Mouse (Mus musculus) spleen, postnatal 4 days (tissue): ENCODE data around the gene Stxbp3.
"Not testable (repeated sequence)": the region's sequence is repeated elsewhere in the genome, so short reads cannot be mapped to it uniquely, and the experiment has no call there.

Source experiments
- DNase-seq, 2 experiments: peaks; one replicate each; pipeline ENCODE4 v3.0.0; 2022; ENCODE audit warnings: low spot score in 2 of 2

The Stxbp3 gene

GRCm38 (mm10) chr3:108857124-108857470 is 16.8 kb upstream of the Stxbp3 start:
- no peak for DNase-seq

GRCm38 (mm10) chr3:108856386-108857123 is 16.2 kb upstream of the Stxbp3 start:
- no peak for DNase-seq

- DNase-seq = peak in 1 of 2 experiments; percentile 21
Measured at GRCm38 (mm10) chr3:108855864-108856263, 15.5 kb upstream of the Stxbp3 start.

GRCm38 (mm10) chr3:108855371-108855770 is 15.0 kb upstream of the Stxbp3 start:
- no peak for DNase-seq

DNA sequence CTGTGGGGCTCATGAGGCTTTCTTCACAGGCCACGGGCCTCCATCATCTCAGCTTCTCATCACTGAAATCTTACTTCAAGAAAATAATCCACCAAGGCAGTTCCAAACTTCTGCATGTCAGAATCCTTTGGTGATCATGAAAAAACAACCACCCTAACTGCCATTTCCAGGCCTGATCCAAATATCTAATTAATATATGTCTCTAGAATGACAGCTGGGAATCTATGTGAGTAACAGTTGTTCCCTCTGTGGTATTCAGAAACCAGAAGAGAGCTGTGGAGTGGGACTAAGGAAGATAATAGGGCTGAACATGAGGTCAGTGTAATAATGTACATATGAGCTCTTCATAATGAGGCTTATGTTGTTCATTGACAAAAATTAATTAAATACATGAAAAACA is 12.9 kb upstream of the Stxbp3 start:
- no peak for DNase-seq

DNA sequence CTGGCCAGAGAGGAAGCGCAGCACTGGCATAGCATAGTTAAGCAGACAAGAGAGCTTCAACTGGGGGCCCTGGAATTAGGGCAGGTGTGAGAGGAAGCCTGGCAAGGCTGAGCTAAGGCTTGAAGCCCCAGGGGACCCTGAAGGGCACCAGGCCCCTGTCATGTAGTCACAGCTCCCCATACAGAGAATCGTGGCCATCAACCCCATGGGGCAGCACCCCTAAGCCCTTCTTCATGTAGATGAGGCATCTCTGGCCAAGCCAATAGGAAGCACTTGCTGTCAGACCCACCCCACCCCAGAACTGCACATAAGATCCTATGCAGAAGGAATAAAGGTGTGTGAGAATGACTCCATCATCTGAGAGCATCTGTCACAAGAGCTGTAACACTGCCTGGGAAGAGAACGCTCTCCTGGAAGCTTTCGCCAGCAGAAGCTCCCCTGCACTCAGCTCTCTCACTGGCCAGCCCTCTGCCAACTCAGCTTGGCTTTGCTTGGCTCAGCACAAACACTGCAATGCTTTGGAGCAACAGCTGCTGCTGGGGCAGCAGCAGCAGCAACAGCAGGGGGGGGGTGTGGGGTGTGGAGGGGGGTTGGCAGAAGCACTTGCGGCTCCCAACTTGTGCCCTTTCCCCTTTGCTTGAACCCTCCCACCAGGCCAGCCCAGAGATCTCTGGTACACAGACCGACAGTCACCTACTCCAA is 11.8 kb upstream of the Stxbp3 start:
- no peak for DNase-seq

- DNase-seq = no peak
Measured at GRCm38 (mm10) chr3:108851554-108851953, 11.2 kb upstream of the Stxbp3 start.

GRCm38 (mm10) chr3:108851075-108851474 is 10.7 kb upstream of the Stxbp3 start:
- DNase-seq = no peak

GRCm38 (mm10) chr3:108850506-108850905 is 10.2 kb upstream of the Stxbp3 start:
- DNase-seq = no peak

DNA sequence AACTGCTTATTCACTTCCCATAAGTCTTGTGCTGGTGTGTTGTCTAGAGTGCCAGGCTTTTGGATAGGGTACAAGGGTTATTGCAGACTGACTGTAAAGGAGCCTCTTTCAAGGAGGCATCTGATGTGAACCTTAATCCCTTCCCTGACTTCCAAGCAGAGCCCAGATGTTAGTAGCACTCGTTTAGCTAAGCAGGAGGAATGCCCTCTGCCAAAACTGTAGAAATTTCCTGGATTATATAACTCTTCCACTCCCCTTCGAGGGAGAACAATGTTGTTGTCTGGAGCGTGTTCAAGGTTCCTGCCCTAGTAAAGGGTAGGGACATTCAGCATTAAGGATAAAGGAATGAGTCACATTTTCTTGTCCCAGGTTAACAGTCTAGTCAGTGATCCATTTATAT is 6.3 kb upstream of the Stxbp3 start:
- no peak for DNase-seq

DNA sequence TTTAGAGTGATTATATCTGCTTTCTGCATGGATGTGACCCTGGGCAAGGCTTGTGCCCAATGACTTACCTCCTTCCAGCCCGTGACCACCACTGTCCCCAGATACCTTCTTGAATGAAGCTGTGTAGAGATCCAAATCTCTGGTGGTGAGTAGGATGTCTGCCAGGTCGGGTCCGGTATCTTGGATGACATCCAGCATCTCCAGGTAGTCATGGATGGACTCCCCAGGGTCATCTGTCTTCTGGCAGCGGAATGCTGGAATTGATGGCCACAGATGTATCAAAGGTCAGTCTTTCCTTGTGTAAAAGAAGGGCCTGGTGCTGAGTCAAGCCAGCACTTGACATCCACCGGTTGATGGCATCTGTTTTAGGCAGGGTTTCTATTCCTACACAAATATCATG is 4.2 kb upstream of the Stxbp3 start:
- no peak for DNase-seq

DNA sequence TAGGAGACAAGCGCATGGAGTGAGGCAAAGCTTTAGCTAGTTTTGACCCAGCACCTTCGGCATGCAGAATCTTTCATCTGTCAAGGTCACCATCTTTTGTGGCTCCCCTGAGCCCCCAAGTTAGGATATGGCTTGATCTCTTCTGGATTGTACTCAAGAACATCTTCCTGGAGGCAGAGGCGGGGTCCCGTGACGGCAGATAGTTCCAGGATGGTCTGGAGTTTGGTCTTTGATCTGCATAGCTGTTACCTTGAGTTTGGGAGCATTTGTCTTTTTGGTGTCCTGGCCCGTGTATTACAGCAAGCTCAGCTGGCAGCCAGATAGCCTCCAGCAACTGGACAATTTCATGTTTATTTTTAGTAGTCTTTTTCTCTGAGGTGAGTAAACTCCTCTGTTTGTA is 3.7 kb upstream of the Stxbp3 start:
- no peak for DNase-seq

DNA sequence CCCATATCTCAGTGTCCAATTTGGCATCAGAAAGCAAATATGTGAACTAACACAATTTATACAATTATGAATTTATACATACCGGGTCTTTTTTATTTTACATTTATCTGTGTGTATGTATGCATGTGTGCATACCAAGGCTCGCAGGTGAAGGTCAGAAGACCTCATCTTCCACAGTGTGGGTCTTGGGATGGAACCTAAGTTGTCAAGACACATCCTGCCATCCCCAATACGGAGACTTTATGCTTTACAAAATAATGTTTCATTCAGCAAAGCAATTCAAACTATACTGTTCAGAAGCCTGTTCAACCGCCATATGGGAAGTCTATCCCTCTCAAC is 359 bp upstream of the Stxbp3 start:
- DNase-seq = no peak

- DNase-seq = no peak
Measured at GRCm38 (mm10) chr3:108839647-108839999, 703 bp downstream of the Stxbp3 start.

DNA sequence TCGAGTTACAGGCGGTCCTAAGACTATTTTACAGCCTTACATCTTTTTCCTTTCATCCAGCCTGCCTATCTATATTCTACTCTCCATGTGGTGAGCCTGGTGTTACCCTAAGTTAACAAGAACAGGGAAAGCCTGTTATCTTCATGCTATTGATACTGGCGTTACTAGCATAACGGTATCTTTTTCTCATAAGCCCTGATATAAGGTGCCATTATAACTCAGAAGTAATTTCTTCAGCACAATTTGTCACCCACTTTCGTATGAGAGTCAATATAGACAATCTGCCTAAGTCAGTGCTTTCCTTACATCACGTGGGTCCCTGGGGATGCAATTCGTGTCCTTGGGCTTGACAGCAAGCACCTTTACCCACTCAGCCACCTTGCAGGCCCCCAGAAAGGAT is 1.3 kb downstream of the Stxbp3 start:
- DNase-seq = no peak

- no peak for DNase-seq
Measured at GRCm38 (mm10) chr3:108836931-108837330, 3.4 kb downstream of the Stxbp3 start.

DNA sequence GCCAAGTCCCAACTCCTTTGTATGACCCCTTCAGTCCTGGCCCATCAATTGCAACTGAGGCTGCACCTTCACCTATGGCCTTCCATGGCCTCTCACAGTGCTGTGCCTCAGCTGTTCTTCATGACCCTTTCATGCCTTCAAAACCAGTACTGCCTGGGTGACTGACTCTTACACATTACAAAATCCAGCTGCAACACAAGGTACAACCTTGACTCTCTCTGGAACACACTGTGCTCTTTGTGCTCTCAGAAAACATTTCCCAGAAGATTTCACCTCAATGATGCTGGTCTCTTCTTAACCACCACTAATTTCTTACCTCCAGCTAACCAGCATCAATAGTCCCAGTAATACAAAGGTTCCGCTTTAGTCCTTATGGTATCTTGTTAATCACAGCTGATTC is 6.6 kb downstream of the Stxbp3 start:
- not testable (repeated sequence) for DNase-seq

- no peak for DNase-seq
Measured at GRCm38 (mm10) chr3:108831750-108832149, 8.6 kb downstream of the Stxbp3 start.

GRCm38 (mm10) chr3:108830493-108830892 is 9.8 kb downstream of the Stxbp3 start:
- no peak for DNase-seq

DNA sequence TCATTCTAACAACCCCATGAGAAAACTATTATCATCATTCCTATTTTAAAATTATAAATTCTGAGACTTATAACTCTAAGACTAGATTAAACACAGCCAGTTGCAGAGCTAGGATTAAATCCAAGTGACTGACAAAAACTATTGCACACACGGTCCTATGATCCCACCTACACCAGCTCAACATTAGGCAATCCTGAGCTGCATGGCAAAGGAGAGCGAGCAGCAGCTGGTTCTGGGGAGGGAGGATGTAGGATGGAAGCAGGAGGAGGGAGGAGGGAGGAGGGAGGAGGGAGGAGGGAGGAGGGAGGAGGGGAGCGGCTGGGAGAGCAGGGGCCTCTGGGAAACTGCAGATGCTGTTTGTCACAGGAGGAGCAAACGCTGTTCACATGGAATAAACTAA is 24.7 kb downstream of the Stxbp3 start:
- DNase-seq = no peak

DNA sequence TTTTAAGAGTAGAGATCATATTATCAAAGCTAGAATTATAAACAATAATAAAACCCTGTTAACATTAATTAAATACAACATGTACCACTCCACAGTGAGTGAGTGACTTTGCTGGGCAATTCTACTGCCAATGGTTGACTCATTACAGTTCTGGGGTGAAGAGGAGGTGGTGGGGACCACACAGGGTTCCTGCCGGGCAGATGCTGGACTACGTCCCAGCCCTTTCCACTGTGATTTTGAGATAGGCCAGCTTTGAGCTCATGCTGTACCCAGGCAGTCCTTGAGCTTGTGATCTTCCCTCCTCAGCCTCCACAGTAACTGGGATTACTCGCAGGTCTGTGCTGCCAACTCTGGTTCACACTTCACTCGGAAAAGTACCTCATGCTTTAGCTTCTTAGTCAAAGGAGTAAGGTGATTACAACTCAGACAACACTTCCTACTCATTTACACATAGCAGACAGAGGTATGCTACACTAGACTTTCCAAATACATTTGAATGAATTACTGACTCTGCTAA is 29.5 kb downstream of the Stxbp3 start:
- no peak for DNase-seq

GRCm38 (mm10) chr3:108805622-108806021 is 34.7 kb downstream of the Stxbp3 start:
- no peak for DNase-seq

- no peak for DNase-seq
Measured at GRCm38 (mm10) chr3:108798375-108798774, 42.0 kb downstream of the Stxbp3 start.

- no peak for DNase-seq
Measured at GRCm38 (mm10) chr3:108797723-108798122, 42.6 kb downstream of the Stxbp3 start.
